Mouse (Mus musculus): ENCODE measurements around the gene Foxc2. TPM values are rescaled to one million over a fixed set of nuclear protein-coding genes. Genes with fewer than 3 reads are reported as not detected.

The Foxc2 gene
- polyA plus RNA-seq (2016; fragmentation: Nextera tagmentation; extraction: Ambion mirVana), result 11.7 and 15.2 TPM in 2 replicates

DNA sequence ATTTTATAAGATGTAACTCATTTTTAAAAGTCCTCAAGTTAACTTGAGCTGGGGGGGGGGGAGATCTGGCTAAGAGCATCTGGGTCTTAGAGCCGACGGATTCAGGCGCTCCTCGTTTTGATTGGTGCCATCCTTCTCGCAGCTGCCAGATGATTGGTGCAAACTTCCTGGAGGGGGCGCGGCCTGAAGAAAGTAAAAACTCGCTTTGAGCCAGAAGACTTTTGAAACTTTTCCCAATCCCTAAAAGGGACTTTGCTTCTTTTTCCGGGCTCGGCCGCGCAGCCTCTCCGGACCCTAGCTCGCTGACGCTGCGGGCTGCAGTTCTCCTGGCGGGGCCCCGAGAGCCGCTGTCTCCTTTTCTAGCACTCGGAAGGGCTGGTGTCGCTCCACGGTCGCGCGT lies at the start of gene Foxc2:
TSS of gene Foxc2 (plus strand) at position 224 of the 400 bp plus-strand sequence.
- peak; percentile 90 for DNase-seq (ENCODE audit: low spot score)
- peaks cover 61% of the 10 kb centered on the region for H3K4me1 ChIP-seq
- H3K27me3 ChIP-seq (replicated peaks; ENCODE audit: low read depth, poor library complexity, severe bottlenecking), result peaks cover 98% of the 10 kb centered on the region
- H3K27ac ChIP-seq (replicated peaks), result peak within 1 kb of the TSS; percentile 87
- H3K4me3 ChIP-seq, result peak within 1 kb of the TSS; percentile 77
- WGBS, result under 1% methylated on average over 25 of the region's 25 CpGs
- H3K9me3 ChIP-seq, result no peaks in the 10 kb centered on the region
- peaks cover under 1% of the 10 kb centered on the region; the same call in 1 of the 2 replicates for H3K36me3 ChIP-seq (replicated peaks)

GRCm38 (mm10) chr8:121071454-121071853 lies 44.5 kb upstream of the Foxc2 start:
- Histone ChIP-seq H3K4me3 (no peak overlapping the region), H3K9me3 (no peaks in the 10 kb centered on the region), H3K36me3 (replicated peaks) (no peaks in the 10 kb centered on the region), H3K27ac (replicated peaks) (no peak overlapping the region), H3K4me1 (peaks cover 57% of the 10 kb centered on the region), H3K27me3 (replicated peaks; ENCODE audit: low read depth, poor library complexity, severe bottlenecking) (peaks cover 93% of the 10 kb centered on the region)
- whole genome bisulfite sequencing, result 2% methylated on average over 12 of the region's 12 CpGs
- DNase-seq (ENCODE audit: low spot score), result peak; percentile 39

DNA sequence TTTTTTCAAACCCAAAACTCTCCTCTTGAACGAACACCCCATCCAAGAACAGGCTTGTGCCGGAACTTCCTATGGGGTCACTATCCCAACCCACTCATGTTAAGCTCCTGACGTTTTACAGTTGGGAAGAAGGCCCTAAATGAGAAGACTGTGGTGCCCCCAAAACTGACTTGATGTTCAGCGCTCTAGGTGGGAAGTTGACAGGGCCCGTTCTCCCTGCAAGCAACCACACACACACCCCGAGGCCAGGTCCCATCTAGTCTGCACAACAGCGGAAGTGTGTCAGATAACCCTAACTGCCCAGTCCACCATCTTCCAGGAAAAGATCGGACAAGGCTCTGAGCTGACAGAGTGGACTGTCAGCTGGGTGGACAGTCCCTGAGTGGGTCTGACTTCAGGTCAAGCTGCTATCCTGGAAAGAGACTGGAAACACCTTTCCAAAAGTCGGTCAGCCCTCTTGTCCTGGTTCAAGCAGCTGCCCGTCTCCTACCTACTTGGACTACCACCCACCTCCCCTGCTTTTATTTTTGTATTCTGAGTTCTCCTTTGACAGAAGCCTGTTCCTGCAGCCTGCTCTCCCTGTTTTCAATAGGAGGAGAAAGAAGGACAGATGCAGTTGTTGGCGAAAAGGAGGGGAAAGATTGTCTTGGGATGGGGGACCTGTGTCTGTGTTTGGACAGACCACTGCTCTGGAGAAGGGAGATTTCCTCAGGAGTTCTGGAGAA lies 43.4 kb upstream of the Foxc2 start:
- Histone ChIP-seq H3K27ac (replicated peaks) (no peak overlapping the region), H3K27me3 (replicated peaks; ENCODE audit: low read depth, poor library complexity, severe bottlenecking) (peaks cover 100% of the 10 kb centered on the region), H3K36me3 (replicated peaks) (no peaks in the 10 kb centered on the region), H3K9me3 (no peaks in the 10 kb centered on the region), H3K4me3 (peak overlapping the region; percentile 42; the same call in 1 of the 2 replicates), H3K4me1 (peaks cover 57% of the 10 kb centered on the region)
- DNase-seq (ENCODE audit: low spot score), result peak; percentile 32
- 7% methylated on average over 11 of the region's 11 CpGs for WGBS

DNA sequence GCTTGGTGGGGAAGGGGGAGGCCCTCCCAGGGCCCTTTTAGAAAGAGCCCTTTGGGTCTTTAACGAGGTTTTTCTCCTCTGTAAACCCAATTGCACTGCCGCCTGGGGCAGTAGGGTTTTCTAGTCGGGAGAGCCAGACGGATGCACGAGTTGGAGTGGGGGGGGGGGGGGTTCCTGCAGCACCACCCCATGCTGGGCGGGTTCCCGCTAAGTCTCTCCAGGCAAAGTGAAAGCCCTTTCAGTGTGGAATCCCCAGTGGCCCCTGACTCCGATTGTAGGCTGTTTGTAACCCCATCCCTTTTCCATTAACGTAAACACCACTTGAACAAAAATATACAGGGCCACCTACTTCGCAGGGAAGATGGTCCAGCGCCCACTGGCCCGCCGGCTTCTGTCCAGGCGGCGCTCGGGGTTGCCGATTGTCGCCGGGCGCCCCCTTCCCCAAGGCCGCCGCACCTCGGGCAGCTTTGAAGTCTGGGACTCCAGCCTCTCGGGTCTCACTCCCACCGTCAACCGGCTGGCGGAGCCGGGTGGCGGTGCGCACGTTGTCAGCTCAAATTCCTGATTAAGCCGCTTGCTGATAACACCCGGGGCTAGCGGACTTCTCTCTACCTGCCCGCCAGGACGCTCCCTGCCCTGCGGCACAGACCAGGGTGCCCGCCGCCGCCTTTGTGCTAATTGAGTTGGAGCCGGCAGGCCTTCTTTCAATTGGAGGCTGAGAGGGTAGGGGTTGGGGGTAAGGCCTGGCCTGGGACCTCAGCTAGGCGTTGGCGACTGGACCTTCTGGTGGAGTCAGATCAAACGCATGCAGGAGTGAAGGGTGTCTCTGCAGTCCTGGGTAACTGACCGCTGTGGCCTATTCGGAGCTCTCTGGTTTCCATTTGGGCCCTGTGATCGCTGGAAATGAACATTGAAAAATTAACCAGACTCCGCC lies 42.5 kb upstream of the Foxc2 start:
- Histone ChIP-seq H3K27ac (replicated peaks) (peak overlapping the region; percentile 57), H3K4me1 (peaks cover 57% of the 10 kb centered on the region), H3K9me3 (no peaks in the 10 kb centered on the region), H3K4me3 (peak overlapping the region; percentile 42), H3K36me3 (replicated peaks) (no peaks in the 10 kb centered on the region), H3K27me3 (replicated peaks; ENCODE audit: low read depth, poor library complexity, severe bottlenecking) (peaks cover 100% of the 10 kb centered on the region)
- DNase-seq (ENCODE audit: low spot score), result peak; percentile 65
- under 1% methylated on average over 48 of the region's 48 CpGs for WGBS

GRCm38 (mm10) chr8:121074108-121074847 lies 41.7 kb upstream of the Foxc2 start:
- no peaks in the 10 kb centered on the region for H3K9me3 ChIP-seq
- peaks cover 100% of the 10 kb centered on the region for H3K27me3 ChIP-seq (replicated peaks; ENCODE audit: low read depth, poor library complexity, severe bottlenecking)
- H3K36me3 ChIP-seq (replicated peaks), result no peaks in the 10 kb centered on the region
- H3K4me3 ChIP-seq, result peak overlapping the region; percentile 42
- peak overlapping the region; percentile 57; the same call in 1 of the 2 replicates for H3K27ac ChIP-seq (replicated peaks)
- DNase-seq (ENCODE audit: low spot score), result peak; percentile 33
- WGBS, result under 1% methylated on average over 15 of the region's 15 CpGs
- peaks cover 54% of the 10 kb centered on the region for H3K4me1 ChIP-seq

- H3K4me3 ChIP-seq, result peak overlapping the region; percentile 42; the same call in 1 of the 2 replicates
- H3K27me3 ChIP-seq (replicated peaks; ENCODE audit: low read depth, poor library complexity, severe bottlenecking), result peaks cover 100% of the 10 kb centered on the region
- no peaks in the 10 kb centered on the region for H3K9me3 ChIP-seq
- no peaks in the 10 kb centered on the region for H3K36me3 ChIP-seq (replicated peaks)
- H3K27ac ChIP-seq (replicated peaks), result 0 out of 2 replicates have a peak overlapping the region, but pooled peaks have one; percentile 27
- H3K4me1 ChIP-seq, result peaks cover 51% of the 10 kb centered on the region
- 1% methylated on average over 10 of the region's 10 CpGs for WGBS
- peak; percentile 56 for DNase-seq (ENCODE audit: low spot score)
These were observed 41.2 kb upstream of the Foxc2 start for GRCm38 (mm10) chr8:121074848-121075145.

DNA sequence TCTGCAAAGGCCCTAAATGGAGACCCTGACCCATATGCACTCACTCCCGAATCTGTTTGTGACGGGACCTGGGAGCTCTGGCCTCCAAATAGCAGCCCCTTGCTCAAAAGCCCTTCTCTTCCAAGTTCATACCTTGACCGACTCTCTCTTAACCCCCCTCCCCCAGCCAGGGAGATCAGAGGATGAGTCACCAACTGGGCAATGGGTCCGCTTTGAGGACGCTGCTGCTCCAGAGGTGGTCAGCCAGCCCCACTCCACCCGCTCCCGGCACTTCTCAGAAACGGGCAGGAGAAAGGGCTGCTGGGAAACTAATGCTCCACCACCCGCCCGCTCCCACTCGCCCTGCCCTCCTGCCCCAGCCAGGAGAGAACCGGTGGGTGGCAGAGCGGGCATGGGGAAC lies 40.0 kb upstream of the Foxc2 start:
- Histone ChIP-seq H3K36me3 (replicated peaks) (no peaks in the 10 kb centered on the region), H3K27ac (replicated peaks) (no peak overlapping the region), H3K9me3 (no peaks in the 10 kb centered on the region), H3K4me1 (peaks cover 50% of the 10 kb centered on the region), H3K27me3 (replicated peaks; ENCODE audit: low read depth, poor library complexity, severe bottlenecking) (peaks cover 100% of the 10 kb centered on the region), H3K4me3 (no peak overlapping the region)
- WGBS, result 1% methylated on average over 13 of the region's 13 CpGs
- peak; percentile 40 for DNase-seq (ENCODE audit: low spot score)

DNA sequence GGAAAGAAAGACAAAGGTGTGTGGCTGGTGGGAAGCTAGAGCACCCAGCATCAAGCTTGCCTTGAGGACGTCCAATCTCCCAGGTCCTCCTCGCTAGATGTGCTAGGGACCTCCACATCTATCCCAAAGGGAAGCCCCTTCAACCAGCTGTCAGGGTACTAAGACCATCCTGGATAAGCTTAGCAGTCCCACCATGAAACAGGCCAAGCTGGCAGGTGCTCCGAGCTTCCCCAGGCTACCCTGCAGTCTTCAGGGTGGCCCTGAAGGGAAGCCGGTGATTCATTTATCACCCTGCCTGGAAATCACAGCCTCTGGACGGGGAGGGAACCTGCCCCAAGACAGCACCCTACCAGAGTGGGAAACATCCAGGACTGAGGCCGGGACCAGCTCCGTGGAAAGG lies 39.4 kb upstream of the Foxc2 start:
- peaks cover 50% of the 10 kb centered on the region for H3K4me1 ChIP-seq
- 9% methylated on average over 7 of the region's 7 CpGs for WGBS

DNA sequence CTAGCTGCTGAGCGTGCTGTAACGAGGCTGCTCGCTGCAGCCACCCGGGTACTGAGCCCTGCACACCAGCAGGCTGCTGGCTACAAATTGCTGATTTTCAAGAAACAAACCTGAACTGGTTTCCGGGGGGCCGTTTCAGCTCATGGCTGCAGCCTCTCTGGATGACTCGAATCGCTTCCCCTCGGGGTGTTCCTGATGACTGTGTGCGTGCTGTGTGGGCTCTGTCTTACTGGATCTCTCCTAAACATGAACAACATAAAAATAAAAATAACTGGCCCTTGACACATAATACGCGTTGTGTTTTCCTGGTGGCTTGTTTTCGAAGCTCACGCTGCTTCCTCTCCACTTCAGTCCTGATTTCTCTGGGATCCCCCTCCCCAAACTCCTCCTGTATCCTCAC lies 37.2 kb upstream of the Foxc2 start:
- H3K9me3 ChIP-seq, result no peaks in the 10 kb centered on the region

More for the DNA sequence above, 39.4 kb upstream of the Foxc2 start:
- Histone ChIP-seq H3K27me3 (replicated peaks; ENCODE audit: low read depth, poor library complexity, severe bottlenecking) (peaks cover 100% of the 10 kb centered on the region), H3K4me3 (no peak overlapping the region), H3K36me3 (replicated peaks) (no peaks in the 10 kb centered on the region), H3K9me3 (no peaks in the 10 kb centered on the region), H3K27ac (replicated peaks) (no peak overlapping the region)
- DNase-seq (ENCODE audit: low spot score), result no peak

DNA sequence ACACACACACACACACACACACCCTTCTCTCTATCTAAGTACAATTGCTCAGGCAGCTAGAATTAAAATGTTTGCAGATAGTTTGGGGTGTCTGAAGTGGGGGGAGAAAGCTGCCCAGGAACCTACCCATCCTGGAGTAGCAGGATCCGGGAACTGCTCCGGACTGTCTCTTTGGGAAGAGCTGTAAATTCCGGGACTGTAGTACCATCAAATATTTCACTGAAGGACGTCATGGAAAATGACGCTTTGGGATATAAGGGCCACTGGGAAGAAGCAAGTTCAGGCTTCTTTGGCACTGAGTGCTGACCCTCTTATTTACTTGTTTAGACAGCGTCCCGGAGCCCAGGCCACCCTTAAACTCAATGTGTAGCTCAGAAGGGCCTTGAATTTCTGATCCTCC lies 36.8 kb upstream of the Foxc2 start:
- peaks cover 49% of the 10 kb centered on the region for H3K4me1 ChIP-seq
- no peaks in the 10 kb centered on the region for H3K9me3 ChIP-seq
- WGBS, result 2% methylated on average over 7 of the region's 7 CpGs
- no peak overlapping the region for H3K27ac ChIP-seq (replicated peaks)
- H3K27me3 ChIP-seq (replicated peaks; ENCODE audit: low read depth, poor library complexity, severe bottlenecking), result peaks cover 100% of the 10 kb centered on the region
- H3K36me3 ChIP-seq (replicated peaks), result no peaks in the 10 kb centered on the region
- DNase-seq (ENCODE audit: low spot score), result peak; percentile 36
- no peak overlapping the region for H3K4me3 ChIP-seq

More for the DNA sequence above, 37.2 kb upstream of the Foxc2 start:
- H3K27ac ChIP-seq (replicated peaks), result no peak overlapping the region
- WGBS, result 1% methylated on average over 14 of the region's 14 CpGs
- no peak overlapping the region; the same call in 1 of the 2 replicates for H3K4me3 ChIP-seq
- H3K4me1 ChIP-seq, result peaks cover 49% of the 10 kb centered on the region
- H3K36me3 ChIP-seq (replicated peaks), result no peaks in the 10 kb centered on the region
- peak; percentile 42 for DNase-seq (ENCODE audit: low spot score)
- peaks cover 100% of the 10 kb centered on the region for H3K27me3 ChIP-seq (replicated peaks; ENCODE audit: low read depth, poor library complexity, severe bottlenecking)

DNA sequence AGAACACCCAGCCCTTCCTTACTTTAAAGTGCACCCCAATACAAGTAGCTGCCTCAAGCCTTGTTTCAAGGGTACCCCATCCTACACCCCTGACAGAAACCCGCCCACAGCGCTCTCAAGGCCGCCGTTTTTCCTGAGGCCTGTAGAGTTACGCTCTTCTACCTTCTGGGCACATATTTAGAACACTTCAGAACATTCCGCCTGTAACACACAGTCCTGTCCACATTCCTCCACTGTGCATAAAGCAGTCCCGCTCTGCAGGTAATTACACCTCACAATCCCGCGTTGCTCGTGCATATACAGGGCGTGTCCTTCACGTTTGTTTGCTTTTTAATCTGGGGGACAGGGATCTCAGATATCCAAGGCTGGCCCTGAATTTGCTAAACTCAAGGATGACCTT lies 36.0 kb upstream of the Foxc2 start:
- 3% methylated on average over 12 of the region's 12 CpGs for WGBS

More for the DNA sequence above, 36.0 kb upstream of the Foxc2 start:
- Histone ChIP-seq H3K4me1 (peaks cover 49% of the 10 kb centered on the region), H3K27me3 (replicated peaks; ENCODE audit: low read depth, poor library complexity, severe bottlenecking) (peaks cover 100% of the 10 kb centered on the region), H3K9me3 (no peaks in the 10 kb centered on the region), H3K4me3 (peak overlapping the region; percentile 70), H3K27ac (replicated peaks) (no peak overlapping the region), H3K36me3 (replicated peaks) (no peaks in the 10 kb centered on the region)
- DNase-seq (ENCODE audit: low spot score), result no peak
